Mouse (Mus musculus): ENCODE data around the gene Hao2. TPM values are rescaled to one million over a fixed set of nuclear protein-coding genes. Genes with fewer than 3 reads are reported as not detected.
A peak's percentile ranks its signal among the peaks of the same experiment; 100 is the strongest.

Hao2 gene
- polyA plus RNA-seq, 1 experiment from 2014 or later = 24.0 TPM

DNA sequence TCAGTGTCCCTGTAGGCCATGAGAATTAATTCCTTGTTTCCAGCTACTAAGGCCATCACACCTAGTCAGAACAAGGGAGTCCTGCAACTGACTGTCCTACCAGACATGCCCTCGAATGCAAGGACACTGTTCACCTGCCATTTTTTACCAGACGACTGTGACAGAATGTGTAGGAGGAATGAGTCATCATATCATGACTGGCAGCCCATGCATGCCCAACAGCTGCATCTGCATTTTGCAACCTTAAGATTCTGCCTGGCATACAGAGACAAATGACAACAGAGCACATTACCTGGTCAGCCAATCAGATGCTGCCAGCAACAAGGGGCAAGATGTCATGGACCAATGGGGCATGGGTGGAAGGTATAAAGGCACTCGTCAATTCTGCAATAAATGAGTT, 27.4 kb upstream of the Hao2 start:
- H3K9me3 ChIP-seq (replicated peaks; ENCODE audit: control insufficient read depth, low read length) = no peaks in the 10 kb centered on the region
- WGBS (ENCODE audit: insufficient replicate concordance) = 51% methylated on average over 3 of the region's 3 CpGs
- ATAC-seq (ENCODE audit: low read depth) = no peak

DNA sequence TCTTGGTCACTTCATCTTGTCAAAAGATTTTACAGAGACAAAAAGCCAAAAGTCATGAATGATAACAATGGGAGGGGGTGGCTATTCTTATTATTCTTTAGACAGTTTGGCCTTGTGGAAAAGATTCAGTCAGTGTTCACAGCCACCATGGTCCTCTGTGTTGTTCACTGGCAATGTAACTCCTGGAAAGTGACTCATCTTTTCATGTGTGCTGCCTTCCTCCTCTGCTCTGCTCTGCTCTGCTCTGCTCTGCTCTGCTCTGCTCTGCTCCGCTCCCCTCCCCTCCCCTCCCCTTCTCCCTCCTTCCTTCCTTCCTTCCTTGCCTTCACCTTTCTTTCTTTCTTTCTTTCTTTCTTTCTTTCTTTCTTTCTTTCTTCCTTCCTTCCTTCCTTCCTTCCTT, 24.2 kb upstream of the Hao2 start:
- Histone ChIP-seq H3K9me3 (replicated peaks; ENCODE audit: control insufficient read depth, low read length) (no peaks in the 10 kb centered on the region), H3K27me3 (ENCODE audit: control insufficient read depth, insufficient read depth, low read depth, low read length) (no peaks in the 10 kb centered on the region), H3K27ac (ENCODE audit: low read length) (no peak overlapping the region), H3K4me1 (ENCODE audit: control insufficient read depth, low read depth, low read length) (no peaks in the 10 kb centered on the region; the same call in 1 of the 2 replicates), H3K4me2 (ENCODE audit: low read depth, low read length) (no peak overlapping the region), H3K4me3 (ENCODE audit: low read depth, low read length) (no peak overlapping the region), H3K9ac (ENCODE audit: low read depth, low read length) (no peak overlapping the region), H3K36me3 (ENCODE audit: control insufficient read depth, insufficient read depth) (no peaks in the 10 kb centered on the region)
- no peak for ATAC-seq (ENCODE audit: low read depth)
- WGBS (ENCODE audit: insufficient replicate concordance) = 67% methylated on average over 1 of the region's 1 CpGs

More for the DNA sequence above, 27.4 kb upstream of the Hao2 start:
- H3K4me2 ChIP-seq (ENCODE audit: low read depth, low read length) = no peak overlapping the region
- no peak overlapping the region for H3K4me3 ChIP-seq (ENCODE audit: low read depth, low read length)
- no peak overlapping the region for H3K9ac ChIP-seq (ENCODE audit: low read depth, low read length)
- no peak overlapping the region for H3K27ac ChIP-seq (ENCODE audit: low read length)
- no peaks in the 10 kb centered on the region for H3K27me3 ChIP-seq (ENCODE audit: control insufficient read depth, insufficient read depth, low read depth, low read length)
- no peaks in the 10 kb centered on the region; the same call in 1 of the 2 replicates for H3K4me1 ChIP-seq (ENCODE audit: control insufficient read depth, low read depth, low read length)
- H3K36me3 ChIP-seq (ENCODE audit: control insufficient read depth, insufficient read depth) = no peaks in the 10 kb centered on the region

DNA sequence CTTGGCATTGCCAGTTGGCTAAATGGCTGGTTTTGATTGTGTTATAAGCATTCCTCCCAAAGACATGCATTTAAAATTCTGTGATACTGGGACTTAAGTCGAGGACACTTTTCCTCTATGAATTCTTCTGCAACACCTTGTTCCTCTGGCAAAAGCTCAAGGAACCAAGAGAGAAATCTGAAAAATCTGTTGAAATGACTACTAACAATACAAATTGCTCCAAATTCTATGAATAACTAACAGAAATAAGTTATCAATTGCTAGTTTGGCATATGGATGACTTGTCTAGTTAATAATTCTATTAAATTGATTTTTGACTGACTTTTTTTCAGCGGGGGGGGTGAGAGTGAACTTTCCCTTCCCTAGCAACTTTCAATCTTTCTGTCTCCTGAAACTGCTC, 23.8 kb upstream of the Hao2 start:
- WGBS (ENCODE audit: insufficient replicate concordance) = 41% methylated on average over 2 of the region's 2 CpGs
- Histone ChIP-seq H3K4me2 (ENCODE audit: low read depth, low read length) (no peak overlapping the region), H3K27ac (ENCODE audit: low read length) (no peak overlapping the region), H3K27me3 (ENCODE audit: control insufficient read depth, insufficient read depth, low read depth, low read length) (no peaks in the 10 kb centered on the region), H3K9me3 (replicated peaks; ENCODE audit: control insufficient read depth, low read length) (no peaks in the 10 kb centered on the region), H3K9ac (ENCODE audit: low read depth, low read length) (no peak overlapping the region), H3K36me3 (ENCODE audit: control insufficient read depth, insufficient read depth) (no peaks in the 10 kb centered on the region), H3K4me3 (ENCODE audit: low read depth, low read length) (no peak overlapping the region), H3K4me1 (ENCODE audit: control insufficient read depth, low read depth, low read length) (no peaks in the 10 kb centered on the region; the same call in 1 of the 2 replicates)
- ATAC-seq (ENCODE audit: low read depth) = no peak

GRCm38 (mm10) chr3:98915659-98916058, 22.6 kb upstream of the Hao2 start:
- Histone ChIP-seq H3K9me3 (replicated peaks; ENCODE audit: control insufficient read depth, low read length) (no peaks in the 10 kb centered on the region), H3K27me3 (ENCODE audit: control insufficient read depth, insufficient read depth, low read depth, low read length) (no peaks in the 10 kb centered on the region), H3K36me3 (ENCODE audit: control insufficient read depth, insufficient read depth) (no peaks in the 10 kb centered on the region), H3K4me1 (ENCODE audit: control insufficient read depth, low read depth, low read length) (no peaks in the 10 kb centered on the region; the same call in 1 of the 2 replicates), H3K4me3 (ENCODE audit: low read depth, low read length) (no peak overlapping the region), H3K9ac (ENCODE audit: low read depth, low read length) (no peak overlapping the region), H3K4me2 (ENCODE audit: low read depth, low read length) (no peak overlapping the region), H3K27ac (ENCODE audit: low read length) (no peak overlapping the region)
- ATAC-seq (ENCODE audit: low read depth) = 0 out of 2 replicates have a peak, but pooled peaks have one; percentile 11
- WGBS (ENCODE audit: insufficient replicate concordance) = 5% methylated on average over 4 of the region's 4 CpGs

GRCm38 (mm10) chr3:98913591-98913990, 20.6 kb upstream of the Hao2 start:
- Histone ChIP-seq H3K36me3 (ENCODE audit: control insufficient read depth, insufficient read depth) (no peaks in the 10 kb centered on the region), H3K9ac (ENCODE audit: low read depth, low read length) (no peak overlapping the region), H3K27ac (ENCODE audit: low read length) (no peak overlapping the region), H3K4me1 (ENCODE audit: control insufficient read depth, low read depth, low read length) (no peaks in the 10 kb centered on the region; the same call in 1 of the 2 replicates), H3K9me3 (replicated peaks; ENCODE audit: control insufficient read depth, low read length) (no peaks in the 10 kb centered on the region), H3K4me2 (ENCODE audit: low read depth, low read length) (no peak overlapping the region), H3K4me3 (ENCODE audit: low read depth, low read length) (no peak overlapping the region), H3K27me3 (ENCODE audit: control insufficient read depth, insufficient read depth, low read depth, low read length) (no peaks in the 10 kb centered on the region)
- 55% methylated on average over 6 of the region's 6 CpGs for WGBS (ENCODE audit: insufficient replicate concordance)
- ATAC-seq (ENCODE audit: low read depth) = no peak

DNA sequence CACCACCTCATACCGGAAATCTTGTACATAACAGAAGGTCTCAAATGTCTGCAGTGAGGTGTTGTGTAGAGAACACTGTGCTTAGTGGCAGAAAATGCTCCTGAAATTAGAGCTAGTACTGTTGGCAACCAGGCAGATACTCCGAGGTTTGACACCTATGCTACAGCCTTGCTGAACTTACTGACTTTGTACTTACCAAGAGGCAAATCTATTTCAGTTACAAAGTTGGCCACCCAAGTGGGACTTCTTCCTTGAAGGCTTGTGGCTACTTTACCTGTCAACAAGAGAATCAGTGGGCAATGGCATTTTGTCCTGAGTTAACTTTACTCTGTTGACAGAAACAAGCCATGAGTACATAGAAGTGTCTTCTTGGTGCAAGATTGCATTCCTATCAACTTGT, 4.6 kb upstream of the Hao2 start:
- H3K36me3 ChIP-seq (ENCODE audit: control insufficient read depth, insufficient read depth) = no peaks in the 10 kb centered on the region

DNA sequence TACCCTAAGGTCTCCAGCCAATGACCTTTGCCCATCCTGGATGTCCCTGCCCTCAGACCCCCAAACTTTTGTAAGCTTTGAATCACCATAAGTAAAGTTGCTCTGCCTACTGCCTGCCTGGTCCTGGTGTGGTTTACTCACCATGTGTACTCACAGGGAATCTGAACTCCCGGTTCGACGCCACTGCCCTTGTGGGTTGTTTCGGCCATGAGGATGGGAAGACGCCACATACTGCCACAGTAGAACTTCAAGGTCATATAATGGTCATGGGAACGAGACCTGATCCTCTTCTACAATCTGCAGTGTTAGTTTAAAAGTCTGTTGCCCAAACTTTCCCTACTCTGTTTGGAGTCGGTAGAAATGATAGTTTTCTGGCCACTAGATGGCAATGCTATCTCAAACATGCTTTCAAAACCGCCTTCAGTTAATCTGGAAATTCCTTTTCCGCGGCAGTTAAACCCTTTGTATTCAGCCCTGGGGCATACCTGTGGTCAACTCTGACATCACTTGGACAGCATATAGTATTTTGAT, 2.1 kb upstream of the Hao2 start:
- no peaks in the 10 kb centered on the region for H3K27me3 ChIP-seq (ENCODE audit: control insufficient read depth, insufficient read depth, low read depth, low read length)
- no peaks in the 10 kb centered on the region for H3K4me1 ChIP-seq (ENCODE audit: control insufficient read depth, low read depth, low read length)
- H3K9me3 ChIP-seq (replicated peaks; ENCODE audit: control insufficient read depth, low read length) = no peaks in the 10 kb centered on the region
- H3K4me3 ChIP-seq (ENCODE audit: low read depth, low read length) = no peak overlapping the region
- H3K36me3 ChIP-seq (ENCODE audit: control insufficient read depth, insufficient read depth) = no peaks in the 10 kb centered on the region
- H3K4me2 ChIP-seq (ENCODE audit: low read depth, low read length) = no peak overlapping the region
- no peak overlapping the region for H3K27ac ChIP-seq (ENCODE audit: low read length)
- WGBS (ENCODE audit: insufficient replicate concordance) = 31% methylated on average over 10 of the region's 10 CpGs
- no peak overlapping the region for H3K9ac ChIP-seq (ENCODE audit: low read depth, low read length)
- ATAC-seq (ENCODE audit: low read depth) = no peak

More for the DNA sequence above, 4.6 kb upstream of the Hao2 start:
- Histone ChIP-seq H3K4me3 (ENCODE audit: low read depth, low read length) (no peak overlapping the region), H3K9me3 (replicated peaks; ENCODE audit: control insufficient read depth, low read length) (no peaks in the 10 kb centered on the region), H3K4me1 (ENCODE audit: control insufficient read depth, low read depth, low read length) (no peaks in the 10 kb centered on the region), H3K4me2 (ENCODE audit: low read depth, low read length) (no peak overlapping the region), H3K27ac (ENCODE audit: low read length) (no peak overlapping the region), H3K27me3 (ENCODE audit: control insufficient read depth, insufficient read depth, low read depth, low read length) (no peaks in the 10 kb centered on the region), H3K9ac (ENCODE audit: low read depth, low read length) (no peak overlapping the region)
- ATAC-seq (ENCODE audit: low read depth) = no peak
- WGBS (ENCODE audit: insufficient replicate concordance) = 58% methylated on average over 2 of the region's 2 CpGs

- 58% methylated on average over 4 of the region's 4 CpGs for WGBS (ENCODE audit: insufficient replicate concordance)
Observed at GRCm38 (mm10) chr3:98890430-98890829, 2.6 kb downstream of the Hao2 start.

DNA sequence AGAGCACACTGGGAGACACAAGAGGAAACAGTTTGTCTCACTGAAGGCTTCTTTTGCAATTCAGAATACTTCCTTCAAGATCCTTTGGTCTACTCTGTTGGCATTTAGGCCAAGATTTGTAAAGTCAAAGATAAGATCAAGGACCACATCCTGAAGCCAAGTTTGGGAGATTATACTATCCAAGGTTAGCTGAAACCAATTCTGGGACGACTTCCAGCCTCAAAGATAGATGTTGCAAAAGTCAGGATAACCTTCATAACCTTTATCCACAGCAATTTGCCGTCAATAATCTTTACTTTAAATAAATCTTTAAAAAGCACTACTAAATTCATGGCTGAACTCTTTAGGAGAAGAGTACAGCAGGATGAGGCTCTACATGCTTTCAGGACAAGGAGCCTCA, 4.8 kb downstream of the Hao2 start:
- Histone ChIP-seq H3K4me3 (ENCODE audit: low read depth, low read length) (no peak overlapping the region), H3K9ac (ENCODE audit: low read depth, low read length) (no peak overlapping the region), H3K27me3 (ENCODE audit: control insufficient read depth, insufficient read depth, low read depth, low read length) (no peaks in the 10 kb centered on the region), H3K4me1 (ENCODE audit: control insufficient read depth, low read depth, low read length) (no peaks in the 10 kb centered on the region; the same call in 1 of the 2 replicates), H3K36me3 (ENCODE audit: control insufficient read depth, insufficient read depth) (no peaks in the 10 kb centered on the region), H3K9me3 (replicated peaks; ENCODE audit: control insufficient read depth, low read length) (no peaks in the 10 kb centered on the region), H3K4me2 (ENCODE audit: low read depth, low read length) (no peak overlapping the region), H3K27ac (ENCODE audit: low read length) (no peak overlapping the region)
- no peak for ATAC-seq (ENCODE audit: low read depth)
- 37% methylated on average over 2 of the region's 2 CpGs for WGBS (ENCODE audit: insufficient replicate concordance)

More at GRCm38 (mm10) chr3:98890430-98890829, 2.6 kb downstream of the Hao2 start:
- no peak for ATAC-seq (ENCODE audit: low read depth)
- Histone ChIP-seq H3K9ac (ENCODE audit: low read depth, low read length) (no peak overlapping the region), H3K27me3 (ENCODE audit: control insufficient read depth, insufficient read depth, low read depth, low read length) (no peaks in the 10 kb centered on the region), H3K9me3 (replicated peaks; ENCODE audit: control insufficient read depth, low read length) (no peaks in the 10 kb centered on the region), H3K4me2 (ENCODE audit: low read depth, low read length) (no peak overlapping the region), H3K4me3 (ENCODE audit: low read depth, low read length) (no peak overlapping the region), H3K36me3 (ENCODE audit: control insufficient read depth, insufficient read depth) (no peaks in the 10 kb centered on the region), H3K4me1 (ENCODE audit: control insufficient read depth, low read depth, low read length) (no peaks in the 10 kb centered on the region; the same call in 1 of the 2 replicates), H3K27ac (ENCODE audit: low read length) (no peak overlapping the region)
